Mouse (Mus musculus) liver, embryonic 14.5 days (tissue): Measurements from ENCODE around the gene Fcho1. TPM values are rescaled to one million over a fixed set of nuclear protein-coding genes. Genes with fewer than 3 reads are reported as not detected.

Source experiments
- ATAC-seq: fragments of 200-750 bp; cut with Nextera tagmentation; 2 replicates; pipeline ENCODE4 v1.8.0; 2017; ENCODE audit warnings: moderate number of reproducible peaks, mild to moderate bottlenecking, moderate library complexity; ENCODE audit not compliant: insufficient read depth
- DNase-seq, 3 experiments: peaks; one replicate each; pipeline ENCODE4 v3.0.0-alpha.2; 2012 to 2013; ENCODE audit warnings: low read depth in 3 of 3, low spot score in 3 of 3
- H3K27ac ChIP-seq: fragments of 300-500 bp; sonication (generic); 2 replicates; pipeline ENCODE4 v1.5.1; 2014; ENCODE audit warnings: moderate library complexity, mild to moderate bottlenecking, control low read depth, inconsistent platforms
- H3K27me3 ChIP-seq: fragments of 300-500 bp; sonication (generic); 2 replicates; pipeline ENCODE4 v1.6.1; 2014; ENCODE audit warnings: mild to moderate bottlenecking, low read length, moderate library complexity; ENCODE audit not compliant: control insufficient read depth, insufficient read depth
- H3K36me3 ChIP-seq: fragments of 300-500 bp; sonication (generic); replicated peaks from 2 replicates; pipeline ENCODE4 v1.6.1; 2014; ENCODE audit warnings: low read depth; ENCODE audit not compliant: control insufficient read depth, insufficient read depth
- H3K4me1 ChIP-seq, 2 experiments: fragments of 200-500 bp in 1 of 2; fragments of 300-500 bp in 1 of 2; sonication (generic) in 1 of 2; replicated peaks; 2 replicates each; pipeline ENCODE4 v1.6.1; 2012 to 2014; ENCODE audit warnings: antibody characterized with exemption in 1 of 2, inconsistent platforms in 1 of 2, low read length in 1 of 2; ENCODE audit not compliant: control insufficient read depth in 2 of 2, insufficient read depth in 2 of 2
- H3K4me2 ChIP-seq: fragments of 300-500 bp; sonication (generic); 2 replicates; pipeline ENCODE4 v1.6.1; 2014; ENCODE audit warnings: low read depth, mild to moderate bottlenecking, control low read depth, moderate library complexity
- H3K4me3 ChIP-seq, 2 experiments: fragments of 200-500 bp in 1 of 2; fragments of 300-500 bp in 1 of 2; sonication (generic) in 1 of 2; 2 replicates each; pipeline ENCODE4 v1.5.1; 2012 to 2014; ENCODE audit warnings: low read depth in 2 of 2, low read length in 2 of 2, mild to moderate bottlenecking in 2 of 2, control low read depth in 1 of 2, inconsistent platforms in 1 of 2, moderate library complexity in 1 of 2; ENCODE audit not compliant: insufficient read depth in 1 of 2
- H3K9ac ChIP-seq: fragments of 300-500 bp; sonication (generic); replicated peaks from 2 replicates; pipeline ENCODE4 v1.6.1; 2014; ENCODE audit warnings: mild to moderate bottlenecking, control low read depth, moderate library complexity
- H3K9me3 ChIP-seq: fragments of 300-500 bp; sonication (generic); 2 replicates; pipeline ENCODE4 v1.6.1; 2016; ENCODE audit warnings: low read length, mixed read lengths; ENCODE audit not compliant: control insufficient read depth
- CTCF ChIP-seq: IDR thresholded peaks from 2 replicates; pipeline ENCODE4 v1.5.1; 2016; ENCODE audit warnings: antibody characterized with exemption, low read depth, control low read depth
- EP300 ChIP-seq: IDR thresholded peaks from 2 replicates; pipeline ENCODE4 v1.6.1; 2016; ENCODE audit warnings: antibody characterized with exemption, low read depth
- WGBS: fragments of 180-500 bp; shearing (Covaris S2); extraction: QIAGEN DNeasy Blood & Tissue Kit; methylation state at CpG from one replicate; pipeline ENCODE4 v1.1.7; 2014; ENCODE audit not compliant: insufficient replicate concordance; 5-methylcytosine and 5-hydroxymethylcytosine counted together
- polyA plus RNA-seq, 2 experiments: library from polyadenylated mRNA; depleted of rRNA in 1 of 2; stranded (reverse) in 1 of 2; unstranded in 1 of 2; fragments of >200 nt; fragmentation: Nextera tagmentation in 1 of 2; extraction: Ambion mirVana in 1 of 2; gene quantifications; 2 replicates each; pipeline versions ENCODE4 v1.2.1 to v1.2.3; 2012 to 2014

Gene Fcho1
- polyA plus RNA-seq, 2 experiments: 14.7 to 24.6 TPM

DNA sequence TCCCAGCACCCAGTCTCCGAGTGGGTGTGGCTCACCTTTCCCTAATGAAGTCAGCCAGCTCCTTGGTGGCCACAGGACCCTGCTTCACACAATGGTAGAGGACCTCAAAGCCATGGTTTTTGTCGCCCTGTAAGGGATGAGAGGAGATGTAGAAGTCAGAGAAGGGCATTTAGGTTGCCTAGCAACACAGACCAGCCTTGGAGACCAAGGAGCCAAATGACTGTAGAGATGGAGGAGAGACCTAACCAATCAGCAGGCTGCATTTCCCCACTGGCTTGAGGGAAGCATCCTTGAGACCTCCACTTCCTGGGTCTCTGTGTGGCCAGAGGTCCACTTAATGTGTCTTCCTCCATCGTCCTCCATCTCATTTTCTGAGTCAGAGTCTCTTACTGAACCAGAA is 7.3 kb downstream of the Fcho1 start:
- H3K4me2 ChIP-seq: no peak overlapping the region
- no peak overlapping the region for H3K4me3 ChIP-seq
- TF ChIP-seq CTCF: no peak
- TF ChIP-seq EP300: no peak
- DNase-seq: no peak
- H3K9ac ChIP-seq: no peak overlapping the region
- H3K36me3 ChIP-seq: no peaks in the 10 kb centered on the region; the same call in 1 of the 2 replicates
- no peak for ATAC-seq
- WGBS: 39% methylated on average over 3 of the region's 3 CpGs
- no peaks in the 10 kb centered on the region for H3K27me3 ChIP-seq
- no peaks in the 10 kb centered on the region for H3K9me3 ChIP-seq
- no peak overlapping the region for H3K27ac ChIP-seq
- H3K4me1 ChIP-seq: peaks cover 0 to 5% of the 10 kb centered on the region in 2 experiments; a peak in 2 of 4 replicates

DNA sequence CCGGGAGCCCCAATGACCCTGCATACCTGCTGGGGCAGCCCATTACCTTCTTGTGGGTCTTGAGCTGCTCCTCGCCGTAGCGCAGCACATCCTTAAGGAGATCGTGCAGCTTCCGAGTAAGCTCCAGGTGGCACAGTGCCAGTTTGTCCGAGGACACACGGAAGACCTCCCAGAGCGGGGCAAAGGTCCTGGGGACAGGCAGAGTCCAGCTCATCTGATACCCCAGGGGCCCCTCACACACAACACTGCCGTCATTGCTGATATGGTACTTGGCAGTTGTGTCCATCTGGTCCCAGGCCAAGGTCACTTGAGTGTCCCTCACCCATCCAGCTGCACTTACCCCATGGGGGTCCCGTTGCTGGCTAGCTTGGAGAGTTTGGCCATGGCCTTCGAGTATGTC is 8.4 kb downstream of the Fcho1 start:
- Histone ChIP-seq H3K4me2 (no peak overlapping the region), H3K4me1 (no peaks in the 10 kb centered on the region), H3K36me3 (no peaks in the 10 kb centered on the region; the same call in 1 of the 2 replicates), H3K4me3 (no peak overlapping the region), H3K9ac (no peak overlapping the region), H3K27me3 (no peaks in the 10 kb centered on the region), H3K9me3 (no peaks in the 10 kb centered on the region), H3K27ac (no peak overlapping the region)
- ATAC-seq: no peak
- TF ChIP-seq CTCF (no peak), EP300 (no peak)
- WGBS: 84% methylated on average over 12 of the region's 12 CpGs
- DNase-seq: no peak

DNA sequence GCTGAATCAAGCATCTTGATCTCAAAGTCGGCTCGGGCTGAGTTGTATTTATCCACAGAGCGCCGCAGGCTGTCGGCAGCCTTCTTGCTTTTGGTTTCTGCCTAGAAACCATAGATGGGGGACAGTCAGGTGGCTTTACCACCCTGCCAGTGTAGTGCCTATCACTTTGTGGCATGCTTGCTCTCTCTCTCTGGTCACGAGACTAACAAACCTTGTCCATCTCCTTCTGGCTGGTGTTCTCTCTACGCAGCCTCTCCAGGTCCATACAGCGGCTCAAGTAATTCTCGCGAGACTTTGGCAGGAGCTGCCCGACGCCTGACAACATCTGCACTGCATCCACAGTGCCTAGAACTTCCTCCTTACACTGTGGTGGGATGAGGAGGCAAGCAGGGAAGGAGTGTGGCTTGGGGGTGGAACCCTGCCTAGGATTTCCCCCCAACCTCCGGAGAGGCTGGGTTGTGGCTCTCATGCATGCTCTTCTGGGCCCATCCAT is 8.9 kb downstream of the Fcho1 start:
- Histone ChIP-seq H3K9me3 (no peaks in the 10 kb centered on the region), H3K36me3 (no peaks in the 10 kb centered on the region; the same call in 1 of the 2 replicates), H3K4me2 (no peak overlapping the region), H3K4me3 (no peak overlapping the region), H3K27me3 (no peaks in the 10 kb centered on the region), H3K4me1 (no peaks in the 10 kb centered on the region), H3K9ac (no peak overlapping the region), H3K27ac (no peak overlapping the region)
- no peak for DNase-seq
- WGBS: 81% methylated on average over 13 of the region's 13 CpGs
- ATAC-seq: no peak
- no peak for TF ChIP-seq CTCF
- no peak for TF ChIP-seq EP300

GRCm38 (mm10) chr8:71715531-71715930 is 10.0 kb downstream of the Fcho1 start:
- Histone ChIP-seq H3K36me3 (no peaks in the 10 kb centered on the region; the same call in 1 of the 2 replicates), H3K27ac (no peak overlapping the region), H3K27me3 (no peaks in the 10 kb centered on the region), H3K4me2 (no peak overlapping the region), H3K4me3 (no peak overlapping the region), H3K9me3 (no peaks in the 10 kb centered on the region), H3K9ac (no peak overlapping the region), H3K4me1 (no peaks in the 10 kb centered on the region)
- ATAC-seq (no peak), DNase-seq (no peak)
- 63% methylated on average over 8 of the region's 8 CpGs for WGBS
- TF ChIP-seq EP300 (no peak), CTCF (no peak)

DNA sequence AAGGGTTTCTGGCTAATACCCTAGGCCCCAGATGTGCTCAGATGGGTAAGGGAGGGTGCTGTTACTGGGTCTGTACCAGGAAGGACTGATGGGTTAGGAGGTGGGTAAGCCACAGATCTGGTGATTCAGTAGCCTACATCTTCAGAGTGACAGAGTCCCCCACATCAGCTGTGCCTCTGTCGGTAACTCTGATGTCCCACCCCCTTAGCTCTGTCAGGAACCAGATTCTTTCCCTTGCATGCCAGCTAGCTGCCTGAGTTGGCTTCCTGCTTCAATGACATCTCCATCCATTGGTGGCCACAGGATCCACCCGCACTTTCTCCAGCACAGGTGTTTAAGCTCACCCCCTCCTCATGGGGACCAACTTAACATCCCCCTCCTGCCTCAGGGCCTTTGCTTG is 13.9 kb downstream of the Fcho1 start:
- Histone ChIP-seq H3K27ac (no peak overlapping the region), H3K4me2 (no peak overlapping the region), H3K9ac (no peak overlapping the region), H3K27me3 (no peaks in the 10 kb centered on the region), H3K4me3 (no peak overlapping the region), H3K9me3 (no peaks in the 10 kb centered on the region), H3K4me1 (no peaks in the 10 kb centered on the region), H3K36me3 (no peaks in the 10 kb centered on the region; the same call in 1 of the 2 replicates)
- whole genome bisulfite sequencing: 65% methylated on average over 2 of the region's 2 CpGs
- ATAC-seq (no peak), DNase-seq (no peak)
- TF ChIP-seq EP300: no peak
- no peak for TF ChIP-seq CTCF
